Mouse (Mus musculus) stomach, postnatal 0 days (tissue): ENCODE data around the gene Pde4c.

ENCODE experiments used
- CTCF ChIP-seq: IDR thresholded peaks from 2 replicates; pipeline ENCODE4 v1.5.1; 2016; ENCODE audit warnings: antibody characterized with exemption, low read depth, mild to moderate bottlenecking, moderate library complexity
- EP300 ChIP-seq: optimal IDR thresholded peaks from 2 replicates; pipeline ENCODE3; 2016; ENCODE audit warnings: antibody characterized with exemption

DNA sequence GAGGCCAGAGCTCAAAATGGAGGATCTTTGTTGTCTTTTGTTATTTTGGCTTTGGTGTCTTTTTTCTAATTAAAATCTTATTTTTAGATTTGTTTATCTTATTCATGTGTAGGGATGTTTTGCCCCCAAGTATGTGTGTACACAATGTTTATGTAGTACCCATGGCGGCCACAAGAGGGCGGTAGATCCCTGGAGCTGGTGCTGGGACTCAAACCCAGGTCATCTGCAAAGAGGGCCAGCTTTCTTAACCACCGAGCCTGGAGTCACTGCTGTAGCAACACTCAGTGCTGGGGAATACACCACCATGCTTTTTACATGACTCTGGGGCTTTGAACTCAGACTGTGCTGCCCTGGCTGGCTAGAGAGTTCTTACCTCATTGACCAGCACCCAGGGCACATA is 39.8 kb downstream of the Pde4c start:
- TF ChIP-seq CTCF (peak; percentile 87), EP300 (no peak)
